Mouse (Mus musculus) naive thymus-derived CD4-positive, alpha-beta T cell, adult 5 months (primary cell): Measurements from ENCODE around the gene Arl13a. TPM values are rescaled to one million over a fixed set of nuclear protein-coding genes. Genes with fewer than 3 reads are reported as not detected.

Experiments
- polyA plus RNA-seq: library from polyadenylated mRNA; unstranded; fragments of 100-300 nt; shearing (Covaris generic); gene quantifications from one replicate; pipeline ENCODE4 v1.2.1, GENCODE M21; 2017

Gene Arl13a
- not detected for polyA plus RNA-seq

DNA sequence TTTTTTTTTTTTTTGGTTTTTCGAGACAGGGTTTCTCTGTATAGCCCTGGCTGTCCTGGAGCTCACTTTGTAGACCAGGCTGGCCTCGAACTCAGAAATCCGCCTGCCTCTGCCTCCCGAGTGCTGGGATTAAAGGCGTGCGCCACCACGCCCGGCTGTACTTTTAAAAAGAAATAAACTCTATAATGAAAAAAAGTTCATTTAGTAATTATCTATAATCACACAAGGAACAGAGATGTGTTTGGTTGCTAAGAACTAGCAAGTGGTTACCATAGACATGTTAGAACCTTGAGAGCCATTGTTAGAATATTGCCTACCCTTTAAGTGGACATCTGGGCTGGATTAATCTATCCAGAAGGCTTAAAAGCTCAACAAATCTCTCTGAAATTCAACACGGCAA lies at the start of gene Arl13a:
Gene Arl13a (plus strand): TSS at position 301 of the 400 bp plus-strand sequence.

GRCm38 (mm10) chrX:134162043-134162720 lies 25.1 kb upstream of the Arl13a start, which contains the start of gene Xkrx:
Gene Xkrx, minus strand, starts transcription at chrX:134162076.

DNA sequence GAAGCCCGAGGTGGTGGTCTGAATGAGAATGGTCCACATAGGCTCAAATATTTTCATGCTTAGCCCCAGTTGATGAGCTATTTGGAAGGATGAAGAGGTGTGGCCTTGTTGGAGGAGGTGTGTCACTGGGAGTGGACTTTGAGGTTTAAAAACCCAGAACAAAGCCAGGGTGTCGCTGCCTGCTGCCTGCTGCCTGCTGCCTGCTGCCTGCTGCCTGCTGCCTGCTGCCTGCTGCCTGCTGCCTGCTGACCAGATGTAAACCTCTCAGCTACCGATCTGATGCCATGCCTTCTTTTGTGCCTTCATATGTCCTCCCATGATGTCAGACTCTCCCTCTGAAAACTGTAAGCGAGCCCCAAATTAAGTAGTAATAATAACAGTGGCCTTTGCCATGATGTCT lies 34.6 kb downstream of the Arl13a start, which contains the start of gene Nox1:
Gene Nox1 (minus strand): TSS at position 101 of the 400 bp plus-strand sequence.

Other genes starting within 250 kb of the Arl13a start
- gene Sytl4, start 205.7 kb upstream of the Arl13a start, polyA plus RNA-seq: not detected
- gene Cstf2, start 128.3 kb upstream of the Arl13a start, polyA plus RNA-seq: 53.5 TPM
- gene Xkrx, start 25.4 kb upstream of the Arl13a start, polyA plus RNA-seq: 13.0 TPM
- not detected for gene Nox1, start 34.5 kb downstream of the Arl13a start, polyA plus RNA-seq
- 22.0 TPM for gene Trmt2b, start 89.5 kb downstream of the Arl13a start, polyA plus RNA-seq
- gene Tmem35a, start 107.7 kb downstream of the Arl13a start, polyA plus RNA-seq: 0.47 TPM
- gene Cenpi, start 120.6 kb downstream of the Arl13a start, polyA plus RNA-seq: 1.6 TPM
- gene Drp2, start 217.1 kb downstream of the Arl13a start, polyA plus RNA-seq: not detected